Mouse (Mus musculus): ENCODE measurements around the gene Apobec2.

Gene Apobec2

DNA sequence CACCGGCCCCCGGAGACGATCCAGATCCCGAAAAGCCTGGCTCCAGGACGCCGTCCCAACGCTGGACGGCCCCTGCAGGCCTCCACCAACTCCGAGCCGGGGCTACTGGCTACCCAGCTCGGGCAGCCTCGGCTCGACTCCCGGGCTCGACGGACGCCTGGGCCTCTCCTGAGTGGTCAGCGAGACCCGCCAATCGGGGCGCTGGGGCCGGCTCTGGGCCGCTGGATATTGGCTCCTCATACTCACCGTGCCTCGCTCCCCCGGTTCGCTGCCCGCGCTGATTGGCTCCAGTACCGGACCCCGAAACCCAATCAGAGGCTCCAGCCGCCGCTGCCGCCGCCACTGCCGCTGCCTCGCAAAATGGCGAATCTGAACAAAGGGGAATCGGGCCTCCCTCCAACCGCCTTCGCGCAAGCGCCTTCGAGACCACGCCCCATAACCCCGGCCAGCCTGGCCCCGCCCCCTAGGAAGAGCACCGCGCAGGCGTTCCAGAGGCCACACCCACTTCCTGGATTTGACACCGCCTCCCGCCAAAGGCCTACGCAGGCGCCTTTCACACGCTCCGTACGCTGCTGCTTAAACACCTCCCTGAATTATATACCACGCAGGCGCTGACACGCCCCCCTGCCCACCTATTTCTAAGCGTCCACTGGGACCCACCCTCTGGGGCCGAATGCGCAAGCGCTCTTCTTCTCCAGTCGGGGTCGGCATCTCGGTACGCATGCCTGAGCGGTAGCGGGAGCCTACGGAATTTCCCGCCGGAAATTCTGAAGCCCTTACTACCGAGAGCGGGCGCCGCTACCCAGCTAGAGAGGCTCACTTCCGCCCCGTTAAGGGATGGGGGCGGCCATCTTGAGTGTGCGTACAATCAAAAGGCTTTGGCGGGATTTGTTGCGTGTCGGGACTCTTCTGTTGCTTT lies 23.1 kb downstream of the Apobec2 start, which contains the start of the genes Nfya and Oard1:
Gene Nfya, minus strand, starts transcription at position 527 of the 919 bp plus-strand sequence.
Gene Oard1, plus strand, starts transcription at position 635 of the 919 bp plus-strand sequence.
- DNase-seq (ENCODE audit: low spot score in 2 of 2): peak; percentile 100

DNA sequence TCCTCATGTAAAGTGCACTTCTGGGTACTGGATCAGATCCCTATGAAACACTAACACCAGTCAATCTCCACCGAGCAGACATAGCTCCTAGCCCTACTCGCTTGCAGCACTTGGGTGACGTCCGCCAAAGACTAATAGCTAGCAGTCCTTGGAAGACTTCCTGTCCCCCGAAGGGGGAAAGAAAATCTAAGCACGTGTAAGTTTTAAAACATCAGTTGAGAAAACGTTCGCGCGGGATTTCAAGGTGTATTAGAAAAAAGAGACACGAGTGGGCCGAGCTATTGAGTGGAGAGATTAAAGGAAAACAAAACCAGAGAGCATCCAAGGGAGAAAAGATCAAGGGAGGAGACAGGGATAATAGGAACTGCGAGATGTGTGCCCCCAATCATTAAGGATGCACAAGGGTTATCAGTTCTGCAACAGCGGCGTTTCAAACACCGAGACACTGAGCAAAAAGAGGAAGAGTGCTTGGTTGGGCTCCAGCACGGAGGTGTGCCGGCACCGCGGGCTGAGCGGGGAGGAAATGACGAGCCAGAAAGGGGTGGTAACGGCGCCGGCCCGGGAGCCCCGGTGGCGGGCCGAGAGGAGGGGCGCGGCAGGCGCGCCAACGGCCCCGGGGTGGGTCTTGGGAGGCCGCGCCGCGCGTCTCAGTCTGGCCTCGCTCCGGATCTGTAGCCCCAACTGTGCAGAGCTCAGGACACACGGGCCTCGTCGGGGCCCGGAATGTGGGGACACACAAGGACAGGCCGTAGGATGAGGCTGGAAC lies 24.0 kb downstream of the Apobec2 start:
- DNase-seq (ENCODE audit: low spot score in 2 of 2): peak in 1 of 2 experiments; percentile 70

- no peak for DNase-seq (ENCODE audit: low spot score in 2 of 2)
These were observed 24.7 kb downstream of the Apobec2 start for GRCm38 (mm10) chr17:48407910-48408525.

- DNase-seq (ENCODE audit: low spot score in 2 of 2): no peak
These were observed 25.6 kb downstream of the Apobec2 start for GRCm38 (mm10) chr17:48407154-48407553.

GRCm38 (mm10) chr17:48404706-48405105 lies 28.0 kb downstream of the Apobec2 start:
- DNase-seq (ENCODE audit: low spot score in 2 of 2): no peak

DNA sequence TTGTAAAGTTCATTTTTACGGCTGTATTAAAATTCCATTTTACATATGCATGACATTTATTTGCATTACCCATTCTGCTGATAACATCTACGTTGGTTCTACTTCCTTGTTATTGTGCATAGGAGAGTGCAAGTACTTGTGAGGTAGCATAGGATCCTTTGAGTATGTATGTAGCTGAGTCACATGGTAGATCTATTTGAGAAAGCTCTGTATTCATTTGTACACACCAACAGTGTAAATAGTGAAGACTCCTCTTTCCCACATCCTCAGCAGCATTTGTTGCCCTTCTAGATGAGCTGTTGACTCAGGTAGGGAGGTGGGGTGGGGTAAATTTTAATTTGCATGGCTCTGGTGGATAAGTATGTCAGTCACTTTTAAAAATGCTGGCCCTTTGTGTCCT lies 28.9 kb downstream of the Apobec2 start:
- DNase-seq (ENCODE audit: low spot score in 2 of 2): no peak

- DNase-seq (ENCODE audit: low spot score in 2 of 2): no peak
These were observed 30.0 kb downstream of the Apobec2 start for GRCm38 (mm10) chr17:48402751-48403150.

DNA sequence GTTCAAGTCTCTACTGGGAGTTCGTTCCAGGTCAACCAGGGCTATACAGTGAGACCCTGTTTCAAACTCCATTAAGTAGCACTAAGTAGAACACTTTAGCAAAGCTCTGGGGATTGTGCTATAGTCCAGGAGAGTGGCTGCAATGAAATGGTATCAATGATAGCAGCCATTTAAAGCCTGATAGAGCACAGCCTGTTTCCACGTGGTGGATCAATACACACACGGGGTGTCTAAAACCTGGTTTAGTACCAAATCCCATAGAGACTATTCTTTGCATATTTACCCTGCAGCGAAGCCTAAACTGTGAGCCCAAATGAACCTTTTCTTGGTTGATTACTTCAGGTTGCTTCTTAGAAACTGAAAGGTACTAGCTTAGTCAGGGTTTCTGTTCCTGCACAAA lies 31.0 kb downstream of the Apobec2 start:
- no peak for DNase-seq (ENCODE audit: low spot score in 2 of 2)

DNA sequence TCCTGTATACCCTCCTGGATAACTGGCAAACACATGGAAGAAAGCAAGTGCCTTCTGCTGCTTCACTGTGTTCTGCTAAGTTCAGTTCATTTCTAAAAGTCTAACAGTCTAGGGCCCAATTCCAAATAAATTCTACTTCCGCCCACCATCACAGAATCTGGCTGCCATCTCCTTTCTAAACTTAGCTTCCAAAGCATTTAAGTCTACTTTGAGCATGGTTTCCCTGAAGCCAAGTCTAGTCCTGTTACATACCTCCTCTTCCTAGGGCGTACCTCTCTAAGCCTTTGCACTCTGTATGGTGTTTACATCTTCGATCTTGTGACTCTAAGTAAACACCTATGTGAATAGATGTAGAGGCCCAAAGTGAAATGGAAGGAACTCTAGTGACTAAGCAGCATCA lies 40.1 kb downstream of the Apobec2 start:
- no peak for DNase-seq (ENCODE audit: low spot score in 2 of 2)

DNA sequence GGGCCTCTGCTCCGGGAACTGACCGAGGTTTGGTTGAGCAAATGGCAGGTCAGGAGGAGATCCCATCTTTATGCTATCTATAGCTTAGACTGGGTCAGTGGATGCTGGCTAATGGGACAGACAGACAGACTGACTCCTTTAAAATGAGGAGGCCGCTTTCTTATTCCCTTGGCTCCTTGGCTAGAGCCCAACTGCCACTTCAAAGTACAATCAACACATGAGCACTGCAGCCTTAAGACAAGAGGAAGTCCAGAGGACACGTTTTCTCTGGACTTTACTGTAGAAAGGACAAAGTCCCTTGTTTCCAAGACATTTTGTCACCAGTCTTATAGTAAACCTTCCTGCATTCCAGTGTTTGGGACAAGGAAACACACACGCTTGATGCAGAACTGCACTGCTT lies 41.3 kb downstream of the Apobec2 start:
- no peak for DNase-seq (ENCODE audit: low spot score in 2 of 2)

GRCm38 (mm10) chr17:48389442-48389841 lies 43.3 kb downstream of the Apobec2 start:
- no peak for DNase-seq (ENCODE audit: low spot score in 2 of 2)

GRCm38 (mm10) chr17:48388666-48389065 lies 44.1 kb downstream of the Apobec2 start:
- no peak for DNase-seq (ENCODE audit: low spot score in 2 of 2)

GRCm38 (mm10) chr17:48385786-48386461 lies 46.8 kb downstream of the Apobec2 start:
- DNase-seq (ENCODE audit: low spot score in 2 of 2): no peak

DNA sequence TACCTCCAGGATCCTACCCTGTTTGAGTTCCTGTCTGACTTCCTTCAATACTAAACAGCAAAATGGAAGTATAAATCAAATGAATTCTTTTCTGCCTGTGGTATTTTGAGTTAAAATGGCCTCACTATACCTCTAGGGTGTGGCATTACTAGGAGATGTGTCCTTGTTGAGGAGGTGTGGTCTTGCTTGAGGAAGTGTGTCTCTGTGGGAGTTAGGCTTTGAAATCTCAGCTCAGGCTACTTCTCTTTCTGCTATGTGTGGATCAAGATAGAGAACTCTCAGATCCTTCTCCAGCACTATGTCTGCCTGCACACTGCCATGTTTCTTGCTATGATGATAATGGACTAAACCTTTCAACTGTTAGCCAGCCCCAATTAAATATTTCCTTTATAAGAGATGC lies 53.7 kb downstream of the Apobec2 start:
- no peak for DNase-seq (ENCODE audit: low spot score in 2 of 2)

GRCm38 (mm10) chr17:48376102-48376501 lies 56.6 kb downstream of the Apobec2 start:
- no peak for DNase-seq (ENCODE audit: low spot score in 2 of 2)

GRCm38 (mm10) chr17:48372987-48373386 lies 59.7 kb downstream of the Apobec2 start:
- no peak for DNase-seq (ENCODE audit: low spot score in 2 of 2)

- DNase-seq (ENCODE audit: low spot score in 2 of 2): no peak
These were observed 61.1 kb downstream of the Apobec2 start for GRCm38 (mm10) chr17:48371621-48372020.

All from frontal cortex, postnatal 10 days (tissue).